Mouse (Mus musculus) kidney, adult 2 months (tissue): ENCODE measurements around the gene Olfr796.

Experiments
- CTCF ChIP-seq: fragments of 200-500 bp; conservative IDR thresholded peaks from 2 replicates; pipeline ENCODE4 v1.5.1; 2011; ENCODE audit warnings: low read depth, mild to moderate bottlenecking, control low read depth, low read length, moderate library complexity, mixed read lengths; ENCODE audit not compliant: insufficient read depth, insufficient read length
- POLR2A ChIP-seq: fragments of 200-500 bp; IDR thresholded peaks from one replicate; pipeline ENCODE4 v1.6.1; 2011; ENCODE audit warnings: low read depth, low read length, control low read depth

GRCm38 (mm10) chr10:129651763-129652162 is 39.4 kb upstream of the Olfr796 start:
- no peak for TF ChIP-seq POLR2A
- no peak for TF ChIP-seq CTCF
